Mouse (Mus musculus): ENCODE results near the gene Kremen2.

DNA sequence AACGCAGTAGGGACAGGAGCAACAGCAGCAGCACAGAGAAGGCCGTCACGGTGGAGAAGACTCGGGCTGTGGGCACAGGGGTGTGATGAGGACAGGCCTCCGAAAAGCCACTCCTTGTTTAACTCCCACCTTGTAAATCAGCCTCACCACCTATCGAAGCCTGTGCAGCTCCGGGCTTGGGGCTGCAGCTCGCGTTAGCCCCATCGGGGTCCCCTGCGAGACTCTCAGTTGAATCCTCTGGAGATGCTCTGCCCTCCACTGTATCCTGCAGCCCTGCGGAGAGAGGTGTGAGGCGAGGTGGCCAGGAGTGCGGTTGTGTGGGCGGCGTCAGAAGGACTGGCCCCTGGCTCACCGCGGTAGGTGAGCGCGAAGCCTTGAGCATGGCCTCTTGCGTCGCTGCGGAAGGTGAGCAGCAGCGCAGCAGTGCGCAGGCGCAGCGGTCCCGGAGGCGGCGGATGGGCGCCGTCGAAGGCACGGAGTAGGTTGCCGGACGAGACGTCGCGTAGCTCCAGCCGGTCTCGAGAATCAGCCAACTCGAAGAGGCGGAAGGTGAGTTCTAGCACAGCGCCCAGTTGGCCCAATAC lies 3.3 kb downstream of the Kremen2 start:
- TF ChIP-seq CTCF (IDR thresholded peaks at IDR 0.05), result no peak
- TF ChIP-seq EP300 (IDR thresholded peaks at IDR 0.05), result no peak
